Mouse (Mus musculus): ENCODE results near the gene Fosb.
"Not testable (repeated sequence)": the region's sequence is repeated elsewhere in the genome, so short reads cannot be mapped to it uniquely, and the experiment has no call there.

Fosb gene

GRCm38 (mm10) chr7:19281680-19282304 lies 28.1 kb downstream of the Fosb start:
- DNase-seq (ENCODE audit: low spot score), result not testable (repeated sequence)

GRCm38 (mm10) chr7:19279581-19280114 lies 30.2 kb downstream of the Fosb start, which contains the start of gene Ppm1n:
Gene Ppm1n, minus strand, starts transcription at chr7:19280064.
- no peak for DNase-seq (ENCODE audit: low spot score)

GRCm38 (mm10) chr7:19279052-19279451 lies 30.8 kb downstream of the Fosb start:
- DNase-seq (ENCODE audit: low spot score), result no peak

GRCm38 (mm10) chr7:19276253-19276652 lies 33.6 kb downstream of the Fosb start:
- DNase-seq (ENCODE audit: low spot score), result no peak

GRCm38 (mm10) chr7:19272173-19272764 lies 37.6 kb downstream of the Fosb start:
- DNase-seq (ENCODE audit: low spot score), result peak; percentile 88

GRCm38 (mm10) chr7:19271238-19272172 lies 38.3 kb downstream of the Fosb start, which contains the start of gene Vasp:
Gene Vasp, minus strand, starts transcription at chr7:19271817.
- peak; percentile 89 for DNase-seq (ENCODE audit: low spot score)

- DNase-seq (ENCODE audit: low spot score), result no peak
Measured at GRCm38 (mm10) chr7:19270509-19271237, 39.2 kb downstream of the Fosb start.

GRCm38 (mm10) chr7:19269721-19270441 lies 40.0 kb downstream of the Fosb start:
- DNase-seq (ENCODE audit: low spot score), result peak; percentile 70

- DNase-seq (ENCODE audit: low spot score), result no peak
Measured at GRCm38 (mm10) chr7:19268993-19269681, 40.7 kb downstream of the Fosb start.

- no peak for DNase-seq (ENCODE audit: low spot score)
Measured at GRCm38 (mm10) chr7:19267051-19267450, 42.8 kb downstream of the Fosb start.

GRCm38 (mm10) chr7:19265928-19266822 lies 43.7 kb downstream of the Fosb start:
- peak; percentile 47 for DNase-seq (ENCODE audit: low spot score)

- DNase-seq (ENCODE audit: low spot score), result no peak
Measured at GRCm38 (mm10) chr7:19265147-19265546, 44.7 kb downstream of the Fosb start.

GRCm38 (mm10) chr7:19258336-19258735 lies 51.5 kb downstream of the Fosb start:
- DNase-seq (ENCODE audit: low spot score), result no peak

GRCm38 (mm10) chr7:19257390-19258022 lies 52.3 kb downstream of the Fosb start:
- peak; percentile 68 for DNase-seq (ENCODE audit: low spot score)

- DNase-seq (ENCODE audit: low spot score), result no peak
Measured at GRCm38 (mm10) chr7:19256567-19256966, 53.3 kb downstream of the Fosb start.

GRCm38 (mm10) chr7:19255395-19255794 lies 54.5 kb downstream of the Fosb start:
- DNase-seq (ENCODE audit: low spot score), result no peak

- no peak for DNase-seq (ENCODE audit: low spot score)
Measured at GRCm38 (mm10) chr7:19253437-19253836, 56.4 kb downstream of the Fosb start.

All from urinary bladder, postnatal 14 days (tissue).